Mouse (Mus musculus) cerebellum, postnatal 14 days (tissue): ENCODE data around the gene Rtn2.

Source experiments
- DNase-seq, 2 experiments: peaks; one replicate each; pipeline ENCODE4 v3.0.0; 2021; ENCODE audit warnings: mixed read lengths in 2 of 2

Rtn2 gene

DNA sequence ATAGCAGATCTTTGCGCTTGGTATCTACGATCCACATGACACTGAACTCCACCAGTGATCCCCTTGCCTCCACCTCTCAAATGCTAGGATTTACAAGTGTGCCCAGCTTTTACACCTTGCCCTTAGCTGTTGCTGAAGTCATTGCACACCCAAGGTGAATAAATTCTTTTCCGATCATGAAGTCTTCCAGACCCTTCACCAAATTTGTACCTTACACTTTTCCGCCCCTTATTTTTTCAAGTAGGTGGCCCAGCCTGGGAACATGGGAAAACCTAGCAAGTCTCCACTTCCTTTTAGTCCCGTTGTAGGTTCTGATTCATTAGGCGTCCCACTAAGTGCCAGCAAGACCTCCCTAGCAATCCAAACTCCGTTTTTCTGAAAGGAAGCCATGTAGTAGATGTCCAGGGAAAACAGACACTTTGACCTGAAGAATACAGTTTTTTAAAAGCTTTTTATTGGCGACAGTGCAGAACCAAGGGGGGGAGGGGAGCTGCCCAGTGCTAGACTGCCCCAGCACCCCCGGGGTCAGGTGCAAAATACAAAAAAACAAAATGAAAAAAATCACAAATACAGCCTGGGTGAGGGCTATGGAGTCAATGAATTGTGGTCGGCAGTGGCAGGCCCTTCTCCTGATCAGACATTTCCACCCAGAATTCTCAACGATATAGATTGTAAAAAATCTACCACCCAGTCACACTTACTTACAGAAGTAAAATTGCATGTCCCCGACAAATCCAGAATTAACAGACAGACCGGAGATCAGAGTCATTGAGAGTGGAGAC is 20.0 kb downstream of the Rtn2 start:
- DNase-seq = no peak

DNA sequence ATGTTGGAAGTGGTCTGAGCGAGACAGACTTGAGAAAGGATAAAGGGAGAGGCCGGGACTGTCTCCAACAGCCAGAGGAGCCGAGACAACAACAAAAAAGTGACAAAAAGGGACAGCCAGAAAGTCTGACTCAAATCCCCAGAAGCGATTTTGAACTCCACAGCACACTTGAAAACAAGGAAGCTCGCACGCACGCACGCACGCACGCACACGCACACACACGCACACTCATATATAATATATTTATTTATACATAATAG is 20.6 kb downstream of the Rtn2 start:
- DNase-seq = no peak

DNA sequence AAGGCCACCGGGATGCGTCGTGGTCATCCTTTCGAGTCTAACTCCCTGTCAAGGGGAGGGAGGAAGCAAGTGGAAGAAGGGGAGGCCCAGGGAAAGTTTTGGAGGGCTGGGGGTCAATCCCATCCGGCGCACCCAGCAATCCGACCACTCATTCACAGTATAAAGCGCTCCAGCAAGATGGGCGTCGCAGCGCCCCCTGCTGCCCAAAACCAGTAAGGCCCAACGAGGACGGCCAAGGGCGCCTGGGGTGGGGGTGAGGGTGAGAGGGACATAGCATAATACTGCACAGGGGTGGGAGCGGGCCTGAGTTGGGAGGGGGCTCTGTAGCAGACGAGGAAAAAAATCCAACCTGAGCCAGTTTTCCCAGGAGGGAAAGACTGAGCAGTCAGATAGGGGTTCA is 21.3 kb downstream of the Rtn2 start:
- peak; percentile 85 to 92 for DNase-seq

DNA sequence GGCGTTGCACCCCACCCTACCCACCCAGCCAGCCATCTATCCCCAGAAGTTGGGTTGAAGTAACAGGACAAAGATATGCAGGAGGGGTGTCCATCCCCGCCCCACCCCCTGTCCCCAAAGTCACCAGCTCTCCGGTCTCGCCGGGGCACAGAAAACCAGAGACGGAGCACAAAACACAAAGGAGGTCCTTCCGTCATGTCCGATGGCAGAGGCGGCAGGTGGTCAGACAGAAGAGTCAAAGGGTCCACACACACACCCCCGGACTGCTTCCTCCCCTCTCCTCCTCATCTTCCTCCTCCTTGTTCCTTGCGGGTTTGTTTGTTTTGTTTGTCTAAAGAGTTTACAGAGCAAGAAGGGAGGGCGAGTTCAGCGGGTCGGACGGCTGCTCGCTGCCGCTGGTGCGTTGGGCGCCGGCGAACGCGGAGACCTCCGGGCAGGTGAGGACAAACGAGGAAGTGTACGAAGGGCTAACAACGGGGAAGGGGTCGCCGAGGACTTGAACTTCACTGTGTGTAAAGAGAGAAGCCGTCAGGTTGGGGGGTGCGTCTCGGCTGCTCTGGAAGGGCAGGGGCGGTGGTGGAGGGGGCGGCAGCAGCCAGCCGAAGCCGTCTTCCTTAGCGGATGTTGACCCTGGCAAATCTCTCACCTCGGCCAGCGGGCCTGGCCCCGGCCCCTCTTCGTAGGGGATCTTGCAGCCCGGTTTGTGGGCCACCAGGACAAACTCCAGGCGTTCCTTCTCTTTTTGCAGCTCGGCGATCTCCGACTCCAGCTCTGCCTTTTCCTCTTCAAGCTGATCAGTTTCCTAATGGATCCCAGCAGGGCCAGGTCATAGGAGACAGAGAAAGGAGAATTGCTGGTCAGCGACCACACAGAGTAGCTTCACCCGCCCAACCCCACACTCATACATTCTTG is 22.3 kb downstream of the Rtn2 start:
- DNase-seq = no peak

DNA sequence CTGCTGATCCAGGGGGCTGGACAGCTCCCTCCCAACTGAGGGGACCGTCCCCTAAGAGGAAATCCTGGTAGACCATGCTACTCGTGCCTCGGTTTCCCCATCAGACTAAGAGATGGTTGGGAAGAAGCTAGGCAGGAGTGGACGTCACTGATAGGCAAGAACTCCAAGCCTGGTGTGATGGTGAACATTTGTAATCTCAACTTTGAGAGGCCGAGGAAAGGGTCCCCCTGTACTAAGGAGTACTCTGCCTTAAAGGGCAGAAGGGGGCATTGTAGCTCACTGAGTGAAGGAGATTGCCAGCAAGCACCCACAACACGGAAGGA is 22.9 kb downstream of the Rtn2 start:
- no peak for DNase-seq

DNA sequence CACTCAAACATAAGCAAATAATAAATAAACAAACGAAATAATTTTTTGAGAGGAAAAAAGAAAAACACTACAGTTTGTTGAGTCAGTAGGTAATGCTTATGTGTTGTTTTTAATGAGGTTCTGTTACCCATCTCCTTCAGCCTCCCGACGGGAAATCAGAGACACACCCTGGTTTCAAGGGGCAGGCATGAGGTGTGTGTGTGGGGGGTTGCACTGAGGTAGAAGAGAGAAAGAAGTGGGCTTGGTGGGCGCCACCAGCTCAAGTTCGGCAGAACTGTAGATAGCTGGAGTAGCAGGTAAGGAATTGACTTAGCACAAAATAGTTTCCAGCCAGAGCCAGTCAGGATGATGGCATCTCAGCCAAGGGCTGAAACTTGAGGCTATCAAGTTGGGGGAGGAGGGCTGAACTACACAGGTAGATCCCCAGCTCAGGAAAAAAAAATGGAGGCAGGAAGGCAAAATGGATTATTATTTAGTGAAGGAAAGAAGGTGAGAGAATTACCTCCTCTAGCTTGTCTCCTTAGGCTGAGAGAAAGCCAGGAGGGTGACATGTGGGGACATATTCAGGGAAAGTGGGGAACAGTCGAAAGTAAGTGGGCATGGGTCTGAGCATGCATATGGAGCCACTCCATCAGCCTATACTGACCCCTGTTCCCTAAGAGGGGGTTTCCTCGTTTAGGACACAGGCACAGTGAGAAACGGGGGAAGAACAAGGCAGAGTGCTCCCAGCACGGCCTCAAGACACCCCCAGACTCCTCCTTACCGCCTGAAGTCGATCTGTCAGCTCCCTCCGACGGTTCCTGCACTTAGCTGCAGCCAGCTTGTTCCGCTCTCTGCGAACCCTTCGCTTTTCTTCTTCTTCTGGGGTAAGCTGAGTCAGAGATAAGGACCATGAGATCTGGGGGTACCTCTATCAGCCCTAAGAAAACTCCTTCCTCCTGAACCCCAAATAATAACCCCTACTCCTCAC is 23.7 kb downstream of the Rtn2 start:
- no peak for DNase-seq

DNA sequence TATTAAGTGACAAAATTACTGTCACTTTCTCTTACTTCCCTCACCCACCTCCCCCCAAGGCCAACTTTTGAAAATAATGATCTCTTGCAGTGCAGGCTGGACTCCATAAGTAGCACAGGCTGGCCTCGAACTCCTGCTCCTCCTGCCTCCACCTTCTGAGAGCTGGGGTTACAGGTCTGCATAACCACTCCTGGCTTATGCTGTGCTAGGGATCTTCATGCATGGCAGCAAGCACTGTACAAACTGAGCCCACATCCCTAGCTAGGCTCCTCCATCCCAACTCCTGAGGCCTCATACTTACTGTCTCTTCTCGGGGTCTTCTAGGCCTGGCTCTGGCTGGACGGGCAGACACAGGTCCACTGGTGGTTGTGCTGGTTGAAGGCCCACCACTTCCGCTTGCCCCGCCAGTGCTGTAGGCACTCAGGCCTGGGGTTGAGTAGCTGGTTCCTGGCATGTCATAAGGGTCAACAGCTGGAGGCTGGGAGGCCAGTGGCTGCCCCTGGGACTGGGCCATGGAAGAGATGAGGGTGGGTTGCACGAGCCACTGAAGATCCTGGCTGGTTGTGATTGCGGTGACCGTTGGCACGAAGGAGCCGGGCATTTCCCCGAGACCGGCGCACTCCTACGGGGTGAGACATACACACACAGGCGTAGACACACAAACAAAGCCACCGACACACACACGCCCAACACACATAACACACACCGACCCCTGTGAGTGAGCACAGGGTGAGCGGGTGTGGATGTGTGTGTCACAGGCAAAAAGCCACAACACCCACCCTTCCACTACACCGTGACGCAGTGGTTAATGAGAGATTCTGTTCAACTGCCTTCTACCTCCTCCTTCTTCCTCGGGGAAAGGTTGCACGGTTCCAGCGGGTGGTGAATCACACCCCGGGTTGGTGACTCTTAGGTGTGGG is 24.7 kb downstream of the Rtn2 start:
- no peak for DNase-seq

DNA sequence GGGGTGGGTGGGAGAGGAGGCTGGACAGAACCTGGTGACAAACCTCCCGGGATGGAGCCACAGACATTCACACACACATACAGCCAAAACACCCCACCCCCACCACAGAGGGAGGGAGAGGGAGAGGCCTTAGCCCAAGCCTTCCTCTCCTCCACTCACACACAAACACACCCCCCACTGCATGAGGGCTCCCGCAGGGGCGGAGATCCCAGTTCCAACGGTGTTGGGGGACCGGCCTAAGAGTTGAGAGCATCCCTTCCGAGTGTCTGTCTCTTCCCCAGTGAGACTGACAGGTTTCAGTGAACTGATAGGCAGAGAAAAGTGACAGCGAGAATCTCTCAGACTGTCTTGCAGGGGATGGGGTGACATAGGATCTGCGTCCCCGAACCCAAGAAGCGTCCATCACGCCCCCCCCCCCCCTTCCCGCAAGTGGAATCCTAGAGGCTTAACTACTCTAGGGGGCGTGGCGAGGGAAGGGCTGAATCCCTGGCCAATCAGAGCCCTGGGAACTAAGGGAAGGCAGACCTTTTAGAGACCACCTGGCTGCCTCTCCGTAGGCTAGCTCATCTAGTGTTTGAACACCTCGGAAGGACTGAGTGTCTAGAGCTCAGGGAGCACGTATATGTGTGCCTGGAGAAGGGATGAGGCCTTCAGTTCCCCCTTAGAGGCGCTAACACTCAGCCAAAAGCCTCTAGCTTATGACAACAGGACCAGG is 25.5 kb downstream of the Rtn2 start:
- peak; percentile 85 to 89 for DNase-seq

DNA sequence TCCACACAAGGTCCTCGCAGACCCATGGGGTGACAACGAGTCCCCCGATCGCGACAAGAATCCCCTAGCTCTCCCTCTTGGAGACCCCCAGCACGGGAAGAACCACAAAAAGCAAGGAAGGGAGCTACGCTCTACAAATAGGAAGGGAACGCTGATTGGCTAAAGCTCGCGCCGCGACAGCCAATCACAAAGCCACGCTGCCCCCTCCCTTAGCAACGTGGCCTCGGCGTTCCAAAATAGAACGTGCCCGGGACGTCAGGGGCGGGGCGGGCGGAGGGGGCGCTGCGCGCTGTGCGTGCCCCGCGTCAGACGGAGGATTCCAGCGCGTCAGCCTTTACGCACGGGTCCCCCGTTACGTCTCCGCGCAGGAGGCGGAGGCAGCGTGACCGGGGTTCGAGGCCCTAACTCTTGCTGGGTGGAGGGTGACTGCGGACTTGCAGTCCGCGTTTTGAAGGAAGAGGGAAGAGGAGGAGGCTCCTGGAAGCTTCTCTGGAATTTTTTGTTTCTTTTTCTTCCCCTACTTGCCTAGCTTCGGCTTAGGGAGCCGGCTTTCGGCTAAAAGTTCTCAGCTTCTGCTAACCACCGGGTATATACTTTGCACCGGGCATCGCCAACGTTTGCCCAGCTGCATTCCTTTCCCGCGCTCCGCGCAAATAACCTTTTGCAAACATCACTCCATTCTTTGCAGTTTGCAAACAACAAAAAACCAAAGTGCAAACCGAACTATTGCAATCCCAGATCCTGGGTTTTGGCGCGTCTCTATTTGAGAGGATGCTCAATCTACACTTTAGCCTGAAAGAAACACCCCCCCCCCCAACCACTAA is 26.2 kb downstream of the Rtn2 start:
- peak; percentile 97 to 98 for DNase-seq

DNA sequence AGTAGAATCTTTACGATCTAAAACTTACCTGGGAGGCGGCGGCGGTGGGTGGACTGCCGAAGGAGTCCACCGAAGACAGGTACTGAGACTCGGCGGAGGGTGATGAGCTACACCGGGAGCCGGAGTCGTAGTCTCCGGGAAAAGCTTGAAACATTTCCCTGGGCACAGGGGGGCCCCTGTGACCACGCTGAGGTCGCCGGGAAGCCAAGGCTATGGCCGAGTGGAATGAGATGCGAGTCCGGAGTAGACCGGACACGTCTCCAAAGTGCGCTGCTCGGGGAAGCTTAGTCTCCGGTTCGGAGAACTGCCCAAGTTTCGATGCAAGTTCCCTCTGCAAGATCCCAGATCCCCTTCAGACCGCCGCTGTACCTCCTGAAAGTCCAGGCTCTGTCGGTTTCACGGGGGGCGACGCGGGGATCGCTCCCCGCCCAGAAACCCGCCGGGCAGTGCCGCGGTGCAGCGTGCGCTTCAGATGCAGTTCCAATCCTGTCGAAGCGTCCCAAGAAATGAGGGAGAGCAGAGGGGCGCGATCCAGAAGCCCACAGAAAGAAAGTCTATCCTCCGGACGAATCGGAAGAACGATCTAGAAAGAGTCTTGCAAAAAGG is 27.0 kb downstream of the Rtn2 start:
- no peak for DNase-seq

DNA sequence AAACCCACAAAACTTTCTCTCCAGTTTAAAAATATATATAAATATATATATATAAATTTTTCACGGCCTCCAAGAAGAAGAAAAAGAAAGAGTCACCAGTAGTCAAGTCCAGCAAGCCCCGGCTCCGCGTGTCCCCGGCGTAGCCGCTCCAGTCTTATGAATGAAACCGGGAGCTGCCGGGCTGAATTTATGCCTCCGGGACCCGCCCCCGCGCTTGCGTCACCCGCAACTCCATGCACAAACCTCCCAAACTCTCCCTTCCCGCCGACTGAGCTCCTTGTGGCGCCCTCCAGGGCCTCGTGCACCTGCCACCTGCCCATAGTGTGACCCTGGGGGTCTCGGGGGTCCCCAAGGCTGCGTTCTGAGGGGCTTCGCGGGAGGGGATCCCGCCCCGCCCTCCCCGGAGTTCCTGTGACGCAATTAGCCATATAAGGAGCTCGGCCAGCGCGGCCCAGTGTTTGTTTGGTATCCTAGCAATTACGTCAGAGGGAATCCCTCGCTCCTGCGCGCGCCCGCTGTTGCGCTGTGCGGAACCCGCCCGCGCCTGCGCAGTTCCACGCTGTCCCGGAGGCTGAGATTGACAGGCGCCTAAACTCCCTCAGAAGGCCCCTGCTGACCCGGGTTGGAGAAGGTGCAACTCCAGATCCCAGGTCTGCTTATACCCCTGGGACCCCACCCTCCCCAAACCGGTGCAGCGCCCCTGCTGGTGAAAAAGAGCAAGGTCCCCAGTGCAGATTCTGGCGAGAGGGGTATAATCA is 27.6 kb downstream of the Rtn2 start, which contains the start of gene Fosb:
Gene Fosb, minus strand, starts transcription at position 168 of the 758 bp plus-strand sequence.
- DNase-seq = peak; percentile 97

DNA sequence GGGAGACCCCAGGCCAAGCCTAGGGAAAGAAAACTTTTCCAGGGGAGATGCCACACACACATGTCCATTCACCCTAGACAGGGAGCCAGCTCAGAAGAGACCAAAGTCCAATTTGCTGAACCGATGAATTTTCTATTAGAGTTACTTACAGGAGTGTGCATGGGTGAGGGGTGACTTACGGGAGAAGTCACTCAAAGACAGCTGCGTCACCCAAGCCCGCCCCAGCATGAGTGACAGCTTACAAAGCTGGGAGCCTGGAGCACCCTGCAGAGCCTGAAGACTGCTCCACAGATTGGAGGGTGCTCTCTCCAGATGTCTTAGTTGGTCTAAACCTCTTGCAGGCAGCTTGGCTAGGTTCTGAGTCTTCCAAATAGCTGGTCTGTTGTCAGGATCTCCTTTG is 29.6 kb downstream of the Rtn2 start:
- DNase-seq = no peak

DNA sequence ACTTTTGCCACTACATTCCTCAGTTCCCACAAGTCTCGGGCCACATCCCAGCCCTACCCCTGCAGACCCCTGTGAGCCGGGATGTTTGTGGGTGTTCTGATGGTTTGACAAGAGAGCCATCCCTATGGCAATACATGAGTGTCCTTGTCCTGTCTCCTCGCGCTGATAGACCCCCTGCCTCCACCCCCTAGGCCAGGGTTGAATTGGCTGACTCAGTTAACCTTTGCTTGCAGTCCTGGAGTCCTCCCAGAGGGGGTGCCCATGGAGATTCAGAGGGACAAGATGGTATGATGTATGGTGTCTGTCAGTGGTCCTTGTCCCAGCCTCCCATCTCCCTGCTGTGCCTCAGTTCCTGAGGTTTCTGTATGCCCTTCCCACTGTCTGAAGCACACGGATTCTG is 31.6 kb downstream of the Rtn2 start:
- no peak for DNase-seq

DNA sequence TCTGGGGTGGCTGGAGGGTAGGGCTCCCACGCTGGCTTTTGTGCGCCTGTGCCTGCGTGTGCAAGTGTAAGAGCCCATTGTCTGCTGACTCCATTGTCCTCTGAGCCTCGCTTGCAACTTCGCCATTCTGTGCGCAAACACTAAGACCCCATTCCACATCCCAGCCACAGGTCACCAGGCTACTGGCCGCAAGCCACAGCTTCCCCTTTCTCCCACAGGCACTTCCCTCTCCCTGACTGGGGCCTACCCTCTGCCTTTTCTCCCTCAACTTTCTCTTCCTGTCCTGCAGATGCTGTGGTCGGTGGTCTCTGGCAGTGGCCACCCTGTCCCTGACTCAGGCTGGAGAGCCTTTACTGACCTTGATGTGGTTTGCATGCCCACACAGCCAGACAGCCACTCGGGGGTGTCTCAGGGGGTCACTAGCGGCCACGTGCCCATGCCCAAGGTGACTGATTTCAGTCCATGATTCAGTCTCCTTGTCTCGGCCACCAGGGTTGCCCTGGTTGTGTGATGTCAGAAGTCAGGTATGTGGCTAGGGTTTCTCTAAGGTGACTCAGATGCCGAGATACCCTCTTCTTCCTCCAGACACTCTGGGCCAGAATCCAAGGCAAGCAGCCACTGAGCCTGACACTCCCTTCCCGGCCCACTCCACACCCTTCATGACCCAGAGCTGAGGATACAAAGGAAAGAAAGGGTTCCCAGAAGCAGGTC is 34.2 kb downstream of the Rtn2 start:
- no peak for DNase-seq

DNA sequence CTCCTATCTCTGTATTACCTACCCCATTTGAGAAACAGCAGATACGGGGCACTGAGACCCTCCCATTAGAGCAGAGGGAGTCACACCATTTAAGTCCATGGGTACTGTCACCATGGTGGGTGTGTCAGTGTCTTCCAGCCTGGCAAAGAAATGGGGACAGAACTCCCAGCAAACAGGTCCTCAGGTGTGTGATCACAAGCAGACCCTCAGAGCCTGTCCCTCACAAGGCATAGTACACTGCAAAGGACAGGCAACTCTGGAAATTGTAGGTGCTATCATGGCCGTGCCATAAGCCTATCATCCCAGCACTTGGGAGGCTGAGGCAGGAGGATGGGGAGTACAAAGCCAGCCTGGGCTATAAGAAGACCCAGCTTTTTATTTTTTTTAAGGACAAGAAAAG is 35.8 kb downstream of the Rtn2 start:
- no peak for DNase-seq

DNA sequence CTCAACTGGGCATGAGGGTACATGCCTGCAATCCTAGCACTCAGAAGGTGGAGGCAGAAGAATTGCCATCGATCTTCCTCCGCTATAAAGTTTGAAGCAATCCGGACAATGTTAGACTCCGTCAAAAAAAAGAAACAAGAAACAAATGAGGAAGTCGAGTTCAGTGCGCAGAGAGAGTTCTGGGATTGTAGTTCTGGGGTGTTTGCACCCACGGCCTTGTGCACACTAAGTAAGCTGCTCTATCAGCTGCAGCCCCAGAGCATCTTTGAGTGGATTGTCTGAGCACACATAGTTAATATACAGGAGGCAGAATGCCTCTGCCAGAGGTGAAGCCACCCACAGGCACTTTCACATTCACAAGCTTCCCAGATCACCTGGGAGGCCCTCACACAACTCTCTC is 36.3 kb downstream of the Rtn2 start:
- no peak for DNase-seq

DNA sequence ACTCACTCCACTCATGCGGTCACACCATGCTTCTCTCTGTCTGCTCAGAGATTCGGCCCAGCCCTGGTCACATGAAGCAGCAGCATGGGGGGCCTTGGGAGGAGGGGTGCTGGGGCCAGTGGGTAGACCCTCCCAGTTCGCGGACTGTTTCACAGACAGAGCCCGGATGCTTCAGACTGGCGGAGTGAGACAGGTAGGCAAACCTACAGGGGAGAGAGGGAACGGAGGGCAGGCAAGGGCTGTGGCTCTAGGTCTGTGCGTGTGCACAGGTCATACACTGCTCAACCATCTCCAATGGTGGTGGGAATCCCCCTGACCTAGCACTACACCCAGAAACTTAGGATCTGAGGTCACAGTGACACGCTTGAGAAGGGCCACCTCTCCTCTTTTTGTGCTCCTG is 37.0 kb downstream of the Rtn2 start:
- no peak for DNase-seq

DNA sequence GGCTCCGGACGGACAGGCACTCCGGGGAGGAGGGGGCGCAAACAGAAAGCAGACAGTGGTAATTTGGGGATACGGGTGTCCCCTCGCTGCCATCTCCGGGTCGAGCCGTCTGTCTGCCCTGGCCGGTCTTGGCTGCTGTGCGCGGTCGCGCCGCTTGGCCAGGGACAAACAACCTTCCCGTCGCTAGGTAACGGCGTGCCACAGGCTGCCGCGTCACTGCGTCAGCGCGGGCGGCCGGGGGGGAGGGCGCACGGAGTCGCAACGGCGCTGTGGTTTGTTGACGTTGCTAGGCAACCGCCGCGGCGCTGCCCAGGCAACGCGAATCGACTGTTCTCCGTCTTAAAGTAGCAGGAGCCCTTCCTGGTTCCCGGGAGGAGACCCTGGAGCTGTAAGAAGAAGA is 37.5 kb downstream of the Rtn2 start:
- peak; percentile 96 for DNase-seq

DNA sequence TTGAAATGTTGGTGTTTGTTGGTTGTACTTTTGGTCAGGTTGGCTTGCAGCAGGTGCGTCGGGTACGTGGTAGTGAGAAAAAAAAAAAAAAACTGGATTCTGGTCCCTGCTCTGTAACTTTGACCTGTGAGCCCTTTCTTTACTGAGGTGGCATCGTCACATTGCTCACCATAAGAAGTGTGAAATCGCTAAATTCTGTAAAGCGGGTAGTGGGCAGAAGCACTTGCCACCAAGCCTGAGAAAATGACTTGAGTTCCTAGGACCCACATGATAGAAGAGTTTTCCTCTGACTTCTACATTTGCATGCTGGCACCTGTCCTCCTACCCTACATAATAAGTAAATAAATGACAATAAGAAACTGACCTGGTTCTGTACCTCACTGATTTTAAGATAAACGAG is 38.2 kb downstream of the Rtn2 start:
- no peak for DNase-seq
